Comparison of ENCODE assay signal across 7 mouse cellular contexts in the genomic region with DNA sequence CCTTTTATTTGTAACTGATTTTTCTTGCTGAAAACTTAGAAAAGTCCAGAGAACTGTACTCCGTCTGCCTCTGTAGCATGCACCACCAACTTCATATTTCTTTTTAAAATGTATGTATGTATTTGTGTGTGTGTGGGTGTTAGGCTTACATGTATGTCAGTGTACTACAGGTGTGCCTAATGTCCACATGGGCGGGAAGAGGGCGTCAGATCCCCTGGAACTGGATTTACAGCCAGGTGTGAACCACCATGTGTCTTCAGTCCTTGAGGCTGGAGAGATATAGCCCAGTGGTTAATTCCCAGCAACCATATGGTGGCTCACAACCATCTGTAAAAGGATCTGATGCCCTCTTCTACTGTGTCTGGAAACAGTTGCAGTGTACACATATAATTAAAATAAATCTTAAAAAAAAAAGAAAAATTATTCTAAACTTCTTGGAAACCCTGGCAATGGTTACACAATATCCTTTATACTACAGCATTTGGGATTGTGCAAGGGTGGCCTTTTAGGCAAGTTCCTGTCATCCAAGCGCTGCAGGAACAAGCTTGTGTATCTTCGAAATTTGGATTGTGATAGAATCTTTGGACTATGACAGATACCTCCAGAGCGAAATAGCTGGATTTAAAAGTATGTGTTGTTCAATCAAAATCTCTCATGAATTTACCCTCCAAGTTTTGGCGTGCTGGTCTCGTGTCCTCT. TPM values are rescaled to one million over a fixed set of nuclear protein-coding genes. Genes with fewer than 3 reads are reported as not detected.
DNase-seq lines count a peak whose midpoint lies in the region; ATAC-seq and TF ChIP-seq lines count a peak whose summit lies in the region.

No protein-coding gene starts in this region.

- TF ChIP-seq EP300 in liver, postnatal 0 days (IDR thresholded peaks at IDR 0.05; ENCODE audit: low read depth): no peak

- peak; percentile 52 for DNase-seq in retina, embryonic 14.5 days (ENCODE audit: low spot score)
- no peak for DNase-seq in retina, postnatal 1 day
- no peak for DNase-seq in liver, postnatal 0 days
- no peak for DNase-seq in B cell, adult 2 months
- DNase-seq in left cerebral cortex, postnatal 4 days: no peak
- no peak for DNase-seq in adrenal gland, postnatal 36 days

- H3K27ac ChIP-seq in forebrain, embryonic 16.5 days (ENCODE audit: low read length): peak overlapping the region; percentile 49
- H3K27ac ChIP-seq in liver, postnatal 0 days (ENCODE audit: low read depth): peak overlapping the region; percentile 76

- no peaks in the 10 kb centered on the region for H3K27me3 ChIP-seq in forebrain, embryonic 16.5 days (replicated peaks; ENCODE audit: control insufficient read depth, insufficient read depth, low read length)
- no peaks in the 10 kb centered on the region for H3K27me3 ChIP-seq in liver, postnatal 0 days (ENCODE audit: insufficient read depth, low read length)

- intact Hi-C loops in left cerebral cortex, postnatal 4 days (cut with DNase I): no loop called here

- no peak overlapping the region for H3K9ac ChIP-seq in forebrain, embryonic 16.5 days (replicated peaks; ENCODE audit: low read depth, low read length)
- H3K9ac ChIP-seq in liver, postnatal 0 days (replicated peaks): peak overlapping the region; percentile 41; the same call in 1 of the 2 replicates

- peaks cover 6% of the 10 kb centered on the region; the same call in 1 of the 2 replicates for H3K4me1 ChIP-seq in forebrain, embryonic 16.5 days (replicated peaks; ENCODE audit: control insufficient read depth, insufficient read depth, low read length)
- peaks cover 6% of the 10 kb centered on the region; the same call in 1 of the 2 replicates for H3K4me1 ChIP-seq in liver, postnatal 0 days (ENCODE audit: insufficient read depth)

- H3K4me2 ChIP-seq in forebrain, embryonic 16.5 days (ENCODE audit: low read length): peak overlapping the region; percentile 44
- H3K4me2 ChIP-seq in liver, postnatal 0 days (ENCODE audit: low read depth, low read length): peak overlapping the region; percentile 62

- no peaks in the 10 kb centered on the region for H3K36me3 ChIP-seq in forebrain, embryonic 16.5 days (ENCODE audit: control insufficient read depth, insufficient read depth)
- H3K36me3 ChIP-seq in liver, postnatal 0 days (replicated peaks; ENCODE audit: insufficient read depth, low read length): peaks cover 9% of the 10 kb centered on the region

- WGBS in forebrain, embryonic 16.5 days: 63% methylated on average over 8 of the region's 8 CpGs
- WGBS in liver, postnatal 0 days (ENCODE audit: insufficient replicate concordance): 49% methylated on average over 8 of the region's 8 CpGs

- ATAC-seq in forebrain, embryonic 16.5 days: no peak
- ATAC-seq in liver, postnatal 0 days: peak; percentile 37; the same call in 1 of the 2 replicates

- no peak overlapping the region; the same call in 1 of the 2 replicates for H3K4me3 ChIP-seq in forebrain, embryonic 16.5 days (replicated peaks; ENCODE audit: low read length)
- no peak overlapping the region for H3K4me3 ChIP-seq in liver, postnatal 0 days (ENCODE audit: low read depth, low read length)

- H3K9me3 ChIP-seq in forebrain, embryonic 16.5 days (ENCODE audit: control insufficient read depth, low read length): no peaks in the 10 kb centered on the region
- no peaks in the 10 kb centered on the region for H3K9me3 ChIP-seq in liver, postnatal 0 days (ENCODE audit: low read length)

- no peak for TF ChIP-seq CTCF in liver, postnatal 0 days (IDR thresholded peaks at IDR 0.05; ENCODE audit: low read depth)

RNA-seq across cellular contexts. Expression of gene 1600014C10Rik, which starts 17.0 kb away (rescaled TPM):
- polyA plus RNA-seq in forebrain, embryonic 16.5 days (2015; fragmentation: Nextera tagmentation; extraction: Ambion mirVana): 17.7 and 18.7 TPM in 2 replicates
- 76.6 and 78.1 TPM in 2 replicates for polyA plus RNA-seq in liver, postnatal 0 days (2015; fragmentation: Nextera tagmentation; extraction: Ambion mirVana)
- 10 to 100 TPM; 15.5 to 16.5 TPM for total RNA-seq in left cerebral cortex, postnatal 4 days (2021)
- total RNA-seq in adrenal gland, postnatal 36 days (2021): 10 to 100 TPM; 34.2 to 43.7 TPM

RNA-seq across cellular contexts. Expression of gene Plekhf1, which starts 27.8 kb away (rescaled TPM):
- 0.42 and 0.71 TPM in 2 replicates for polyA plus RNA-seq in forebrain, embryonic 16.5 days (2015; fragmentation: Nextera tagmentation; extraction: Ambion mirVana)
- polyA plus RNA-seq in liver, postnatal 0 days (2015; fragmentation: Nextera tagmentation; extraction: Ambion mirVana): 0.57 and 0.58 TPM in 2 replicates
- total RNA-seq in left cerebral cortex, postnatal 4 days (2021): under 1 TPM; 0.38 to 0.44 TPM
- total RNA-seq in adrenal gland, postnatal 36 days (2021): 1 to 10 TPM; 2.6 to 4.2 TPM
